Mouse (Mus musculus) right cerebral cortex, postnatal 25 days (tissue): ENCODE measurements around the gene Ifitm1.
"Not testable (repeated sequence)": the region's sequence is repeated elsewhere in the genome, so short reads cannot be mapped to it uniquely, and the experiment has no call there.

Experiments used
- DNase-seq: peaks from one replicate; pipeline ENCODE4 v3.0.0; 2022

Ifitm1 gene

GRCm38 (mm10) chr7:141017824-141018223 is 50.8 kb downstream of the Ifitm1 start, which contains the start of gene Ifitm6:
TSS of gene Ifitm6 (minus strand) at chr7:141017924.
- not testable (repeated sequence) for DNase-seq

- no peak for DNase-seq
These were observed 52.0 kb downstream of the Ifitm1 start for GRCm38 (mm10) chr7:141019028-141019427.
